Mouse (Mus musculus) thymus, adult 2 months (tissue): ENCODE results near the gene D330045A20Rik. TPM values are rescaled to one million over a fixed set of nuclear protein-coding genes. Genes with fewer than 3 reads are reported as not detected.

Source experiments
- DNase-seq: peaks from one replicate; pipeline ENCODE4 v3.0.0; 2021
- H3K27ac ChIP-seq: fragments of 200-500 bp; 2 replicates; pipeline ENCODE4 v1.5.1; 2012; ENCODE audit warnings: low read length, control low read depth; ENCODE audit not compliant: control insufficient read depth, insufficient read depth
- H3K27me3 ChIP-seq: fragments of 200-500 bp; 2 replicates; pipeline ENCODE4 v1.6.1; 2012; ENCODE audit warnings: mild to moderate bottlenecking, low read length, moderate library complexity, mixed read lengths; ENCODE audit not compliant: control insufficient read depth, insufficient read depth
- H3K36me3 ChIP-seq: fragments of 200-500 bp; 2 replicates; pipeline ENCODE4 v1.6.1; 2012; ENCODE audit warnings: mild to moderate bottlenecking, low read length, moderate library complexity; ENCODE audit not compliant: control insufficient read depth, insufficient read depth
- H3K4me1 ChIP-seq: fragments of 200-500 bp; replicated peaks from 2 replicates; pipeline ENCODE4 v1.6.1; 2012; ENCODE audit warnings: low read length; ENCODE audit not compliant: control insufficient read depth, insufficient read depth
- H3K4me3 ChIP-seq: fragments of 200-500 bp; 2 replicates; pipeline ENCODE4 v1.5.1; 2012; ENCODE audit warnings: mild to moderate bottlenecking, low read length, control low read depth, moderate library complexity; ENCODE audit not compliant: control insufficient read depth, insufficient read depth
- CTCF ChIP-seq: fragments of 200-500 bp; IDR thresholded peaks from 2 replicates; pipeline ENCODE4 v1.5.1; 2012; ENCODE audit warnings: mild to moderate bottlenecking, control low read depth, low read length, moderate library complexity, borderline replicate concordance; ENCODE audit not compliant: control insufficient read depth, poor library complexity, insufficient read depth; ENCODE audit errors: extremely low read depth
- POLR2A ChIP-seq: fragments of 200-500 bp; IDR thresholded peaks from 2 replicates; pipeline ENCODE4 v1.6.1; 2012; ENCODE audit warnings: mild to moderate bottlenecking, low read length, control low read depth, moderate library complexity; ENCODE audit not compliant: control insufficient read depth, poor library complexity, insufficient read depth; ENCODE audit errors: extremely low read depth
- WGBS: fragments of 180-500 bp; shearing (Covaris S2); methylation state at CpG from one replicate; pipeline ENCODE4 v1.1.7; 2018; 5-methylcytosine and 5-hydroxymethylcytosine counted together
- polyA plus RNA-seq: library from polyadenylated mRNA; depleted of rRNA; stranded (reverse); fragments of >200 nt; gene quantifications from 2 replicates; pipeline ENCODE4 v1.2.3, GENCODE M21; 2012

The D330045A20Rik gene
- polyA plus RNA-seq, 1 experiment, result 0.04 TPM

DNA sequence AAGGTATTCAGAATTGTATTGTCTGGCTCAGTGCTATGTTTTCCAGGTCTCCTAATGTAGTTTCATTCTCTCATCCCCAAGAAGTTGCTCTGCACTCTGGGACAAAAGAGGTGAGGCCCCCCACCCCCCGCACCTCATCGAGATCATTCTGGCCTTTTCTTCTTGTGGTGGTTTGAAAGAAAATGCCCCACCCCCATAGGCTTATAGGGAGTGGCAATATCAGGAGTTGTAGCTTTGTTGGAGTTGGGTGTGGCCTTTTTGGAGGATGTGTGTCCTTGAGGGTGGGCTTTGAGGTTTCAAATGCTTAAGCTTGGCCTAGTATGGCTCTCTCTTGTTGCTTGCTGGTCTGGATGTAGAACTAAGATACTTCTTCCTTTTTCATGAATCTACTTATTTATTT, 36.0 kb downstream of the D330045A20Rik start:
- Histone ChIP-seq H3K36me3 (no peaks in the 10 kb centered on the region), H3K27ac (no peak overlapping the region), H3K27me3 (no peaks in the 10 kb centered on the region), H3K4me3 (no peak overlapping the region), H3K4me1 (no peaks in the 10 kb centered on the region)
- WGBS, result 92% methylated on average over 2 of the region's 2 CpGs
- no peak for DNase-seq
- TF ChIP-seq POLR2A (no peak), CTCF (no peak)

GRCm38 (mm10) chrX:139519251-139519650, 39.1 kb downstream of the D330045A20Rik start:
- no peak for TF ChIP-seq POLR2A
- TF ChIP-seq CTCF, result no peak
- no peak for DNase-seq
- Histone ChIP-seq H3K27ac (no peak overlapping the region), H3K27me3 (no peaks in the 10 kb centered on the region), H3K4me3 (no peak overlapping the region), H3K4me1 (no peaks in the 10 kb centered on the region), H3K36me3 (no peaks in the 10 kb centered on the region)
- whole genome bisulfite sequencing, result 46% methylated on average over 2 of the region's 2 CpGs

- no peak for DNase-seq
Measured at GRCm38 (mm10) chrX:139524303-139525091, 44.3 kb downstream of the D330045A20Rik start.

DNA sequence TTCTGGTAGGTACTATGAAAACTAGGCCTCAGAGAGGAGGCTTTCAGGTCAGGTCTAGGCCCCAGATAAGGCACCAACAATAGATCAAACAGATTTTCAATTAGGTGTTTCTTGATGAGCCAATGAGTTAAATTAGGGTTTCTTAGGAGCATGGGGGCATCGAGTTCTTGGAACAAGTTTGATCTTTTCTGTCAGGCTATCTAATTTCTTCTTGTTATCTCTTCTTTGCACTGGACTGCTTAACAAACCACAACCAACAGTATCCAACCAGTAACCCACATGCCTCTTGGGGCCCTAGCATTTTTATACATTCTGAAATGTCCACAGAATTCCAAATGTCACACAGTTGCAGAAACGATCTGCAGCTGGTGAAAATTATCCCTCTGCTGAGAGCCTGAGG, 45.6 kb downstream of the D330045A20Rik start:
- Histone ChIP-seq H3K27ac (no peak overlapping the region), H3K4me3 (no peak overlapping the region), H3K36me3 (no peaks in the 10 kb centered on the region), H3K27me3 (no peaks in the 10 kb centered on the region), H3K4me1 (no peaks in the 10 kb centered on the region)
- no peak for DNase-seq
- WGBS, result 90% methylated on average over 2 of the region's 2 CpGs
- TF ChIP-seq POLR2A, result no peak
- TF ChIP-seq CTCF, result no peak

More at GRCm38 (mm10) chrX:139524303-139525091, 44.3 kb downstream of the D330045A20Rik start:
- no peaks in the 10 kb centered on the region for H3K27me3 ChIP-seq
- no peaks in the 10 kb centered on the region for H3K36me3 ChIP-seq
- H3K4me3 ChIP-seq, result no peak overlapping the region
- 78% methylated on average over 5 of the region's 5 CpGs for WGBS
- no peaks in the 10 kb centered on the region for H3K4me1 ChIP-seq
- TF ChIP-seq CTCF, result no peak
- TF ChIP-seq POLR2A, result no peak
- no peak overlapping the region for H3K27ac ChIP-seq

DNA sequence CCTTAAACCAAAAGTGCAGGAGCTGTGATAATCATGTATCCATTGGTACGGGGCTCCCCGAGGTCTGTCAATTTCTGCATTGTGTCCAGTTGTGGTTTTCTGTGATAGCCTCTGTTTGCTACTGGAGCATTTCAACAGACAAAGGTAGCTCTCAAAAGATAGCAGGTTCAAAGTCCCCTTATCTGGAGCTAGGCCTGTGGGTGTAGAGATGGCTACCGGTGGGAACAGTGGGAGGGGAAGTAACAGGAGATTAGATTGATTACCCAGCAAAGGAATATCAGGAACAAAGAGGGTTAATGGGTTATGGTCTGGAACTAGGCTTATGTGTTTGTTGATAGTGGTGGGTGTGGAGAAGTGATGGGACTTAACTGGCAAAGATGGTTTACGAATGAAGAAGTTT, 46.8 kb downstream of the D330045A20Rik start:
- Histone ChIP-seq H3K4me1 (no peaks in the 10 kb centered on the region), H3K36me3 (no peaks in the 10 kb centered on the region), H3K27me3 (no peaks in the 10 kb centered on the region), H3K4me3 (no peak overlapping the region), H3K27ac (no peak overlapping the region)
- DNase-seq, result no peak
- WGBS, result 89% methylated on average over 4 of the region's 4 CpGs
- TF ChIP-seq CTCF (no peak), POLR2A (no peak)

- Histone ChIP-seq H3K27ac (no peak overlapping the region), H3K36me3 (no peaks in the 10 kb centered on the region), H3K4me1 (no peaks in the 10 kb centered on the region), H3K27me3 (no peaks in the 10 kb centered on the region), H3K4me3 (no peak overlapping the region)
- DNase-seq, result no peak
- TF ChIP-seq CTCF (no peak), POLR2A (no peak)
Measured at GRCm38 (mm10) chrX:139529678-139530077, 49.5 kb downstream of the D330045A20Rik start.
